In the genomic region with DNA sequence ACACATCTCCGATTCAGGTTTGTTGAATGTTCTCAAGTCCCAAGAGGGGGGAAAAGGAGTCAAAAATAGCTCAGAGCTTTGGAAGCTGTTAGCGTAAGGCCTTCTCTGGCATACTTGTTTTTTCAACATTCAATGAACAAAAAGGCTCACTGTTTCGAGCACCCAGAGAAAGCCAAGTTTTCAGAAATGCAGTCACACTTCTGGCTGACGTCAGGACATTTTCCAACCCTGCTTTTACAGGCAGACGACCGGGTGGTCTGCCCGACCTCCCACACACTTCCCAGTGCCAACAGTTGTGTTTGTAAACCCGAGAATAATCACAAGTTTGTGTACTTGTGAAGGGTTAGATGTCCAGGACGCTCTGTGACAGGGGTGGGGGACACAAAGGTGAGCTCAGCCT, we compare ENCODE assay signal across 14 mouse cellular contexts.
DNase-seq lines count a peak whose midpoint lies in the region; ATAC-seq lines count a peak whose summit lies in the region.
"Had no signal": no experiment of that assay in that cellular context is flagged by ENCODE, and none has a peak within 500 bp of the region (broad histone marks: within the 10 kb centered on the region; RNA-seq: fewer than 3 reads in every experiment).

No protein-coding gene starts in this region.

- no peaks in the 10 kb centered on the region for H3K36me3 ChIP-seq in heart, embryonic 14.5 days (ENCODE audit: control insufficient read depth, insufficient read depth, low read length)
- H3K36me3 ChIP-seq in limb, embryonic 11.5 days (ENCODE audit: control insufficient read depth, insufficient read depth, low read length), result no peaks in the 10 kb centered on the region
- H3K36me3 ChIP-seq in limb, embryonic 10.5 days, result no peaks in the 10 kb centered on the region
- no peaks in the 10 kb centered on the region for H3K36me3 ChIP-seq in stomach, embryonic 16.5 days (ENCODE audit: control insufficient read depth, insufficient read depth, low read length)
- H3K36me3 ChIP-seq: kidney, embryonic 15.5 days had no signal

- no peak overlapping the region for H3K4me3 ChIP-seq in heart, embryonic 14.5 days (ENCODE audit: control insufficient read depth in 1 of 2, insufficient read depth in 1 of 2, low read depth in 1 of 2, low read length in 2 of 2)
- H3K4me3 ChIP-seq in limb, embryonic 11.5 days (ENCODE audit: low read depth, low read length), result no peak overlapping the region
- H3K4me3 ChIP-seq in limb, embryonic 10.5 days, result no peak overlapping the region
- H3K4me3 ChIP-seq in stomach, embryonic 16.5 days (replicated peaks; ENCODE audit: low read length), result no peak overlapping the region
- H3K4me3 ChIP-seq: kidney, embryonic 15.5 days; left cerebral cortex, adult 2 months had no signal

- peaks cover 0 to 6% of the 10 kb centered on the region in 2 experiments; a peak in 2 of 4 replicates for H3K4me1 ChIP-seq in heart, embryonic 14.5 days (ENCODE audit: control insufficient read depth in 2 of 2, insufficient read depth in 2 of 2, low read length in 2 of 2)
- peaks cover 6% of the 10 kb centered on the region; the same call in 1 of the 2 replicates for H3K4me1 ChIP-seq in limb, embryonic 11.5 days (ENCODE audit: control insufficient read depth, insufficient read depth, low read length)
- 0 out of 2 replicates have a peak, but pooled peaks cover 10% of the 10 kb centered on the region for H3K4me1 ChIP-seq in limb, embryonic 10.5 days
- H3K4me1 ChIP-seq in stomach, embryonic 16.5 days (ENCODE audit: control insufficient read depth, insufficient read depth, low read length), result no peaks in the 10 kb centered on the region

- 57% methylated on average over 9 of the region's 9 CpGs for WGBS in heart, embryonic 14.5 days
- WGBS in limb, embryonic 11.5 days, result 61% methylated on average over 9 of the region's 9 CpGs
- 76% methylated on average over 9 of the region's 9 CpGs for WGBS in limb, embryonic 10.5 days
- WGBS in stomach, embryonic 16.5 days, result 34% methylated on average over 9 of the region's 9 CpGs

- no peak overlapping the region for H3K4me2 ChIP-seq in heart, embryonic 14.5 days (ENCODE audit: low read length)
- H3K4me2 ChIP-seq in limb, embryonic 11.5 days (ENCODE audit: low read depth, severe bottlenecking), result no peak overlapping the region
- no peak overlapping the region for H3K4me2 ChIP-seq in stomach, embryonic 16.5 days (ENCODE audit: low read depth, low read length)
- H3K4me2 ChIP-seq: kidney, embryonic 15.5 days had no signal

- no peak overlapping the region for H3K9ac ChIP-seq in heart, embryonic 14.5 days (ENCODE audit: low read length)
- H3K9ac ChIP-seq in limb, embryonic 11.5 days (ENCODE audit: low read length), result no peak overlapping the region
- no peak overlapping the region for H3K9ac ChIP-seq in stomach, embryonic 16.5 days (ENCODE audit: low read length)
- H3K9ac ChIP-seq: kidney, embryonic 15.5 days had no signal

- DNase-seq in heart, adult 9 months (ENCODE audit: low spot score in 2 of 2), result no peak
- peak; percentile 34 for DNase-seq in limb, embryonic 11.5 days (ENCODE audit: low spot score)
- DNase-seq in limb, embryonic 10.5 days (ENCODE audit: low spot score), result no peak
- DNase-seq in fibroblast of lung, adult 2 months (ENCODE audit: low read depth), result peak; percentile 76
- DNase-seq in neural tube, embryonic 10.5 days (ENCODE audit: extremely low spot score, low spot score), result no peak
- DNase-seq: adrenal gland, adult 8-10 months; cerebellum, adult 11-12 months; right cerebral cortex, postnatal 4 days; thymus, adult 18-20 months had no signal

- no peaks in the 10 kb centered on the region for H3K9me3 ChIP-seq in heart, embryonic 14.5 days (ENCODE audit: control insufficient read depth, low read length)
- H3K9me3 ChIP-seq in limb, embryonic 11.5 days (ENCODE audit: control insufficient read depth, low read length), result no peaks in the 10 kb centered on the region
- no peaks in the 10 kb centered on the region for H3K9me3 ChIP-seq in limb, embryonic 10.5 days (replicated peaks)
- H3K9me3 ChIP-seq in stomach, embryonic 16.5 days (replicated peaks; ENCODE audit: control insufficient read depth, low read length), result no peaks in the 10 kb centered on the region
- H3K9me3 ChIP-seq: kidney, embryonic 15.5 days had no signal

- ATAC-seq in heart, embryonic 14.5 days (ENCODE audit: insufficient number of reproducible peaks, insufficient read depth, low FRiP score, low read depth), result no peak; the same call in 1 of the 2 replicates
- no peak for ATAC-seq in limb, embryonic 11.5 days (ENCODE audit: insufficient number of reproducible peaks, low FRiP score, low TSS enrichment, low read depth)
- ATAC-seq in stomach, embryonic 16.5 days (ENCODE audit: insufficient read depth, low FRiP score), result peak; percentile 68; the same call in 1 of the 2 replicates
- ATAC-seq: CD4-positive, CD25-positive, alpha-beta regulatory T cell, adult 4 months had no signal

- H3K27me3 ChIP-seq in heart, embryonic 14.5 days (ENCODE audit: control insufficient read depth, insufficient read depth, low read length), result no peaks in the 10 kb centered on the region
- H3K27me3 ChIP-seq in limb, embryonic 11.5 days (ENCODE audit: control insufficient read depth, insufficient read depth, low read length), result no peaks in the 10 kb centered on the region
- no peaks in the 10 kb centered on the region for H3K27me3 ChIP-seq in limb, embryonic 10.5 days (ENCODE audit: low read depth, poor library complexity, severe bottlenecking)
- H3K27me3 ChIP-seq in stomach, embryonic 16.5 days (ENCODE audit: control insufficient read depth, insufficient read depth, low read length), result no peaks in the 10 kb centered on the region
- H3K27me3 ChIP-seq: kidney, embryonic 15.5 days had no signal

- peak overlapping the region; percentile 37 to 73; a peak in 3 of 4 replicates for H3K27ac ChIP-seq in heart, embryonic 14.5 days (replicated peaks in 1 of 2; ENCODE audit: control insufficient read depth in 1 of 2, insufficient read depth in 1 of 2, low read depth in 2 of 2, low read length in 2 of 2)
- no peak overlapping the region for H3K27ac ChIP-seq in limb, embryonic 11.5 days (replicated peaks; ENCODE audit: low read depth, low read length)
- no peak overlapping the region for H3K27ac ChIP-seq in limb, embryonic 10.5 days
- peak overlapping the region; percentile 74 for H3K27ac ChIP-seq in stomach, embryonic 16.5 days (ENCODE audit: low read length)
- H3K27ac ChIP-seq: kidney, embryonic 15.5 days; left cerebral cortex, adult 2 months had no signal

Comparison
In these comparisons a context has a peak if more than half of its experiments do, and no peak if none do; other contexts are left out.
1. DNase-seq: peak in limb, embryonic 11.5 days (single experiment) and fibroblast of lung, adult 2 months (single experiment); none in heart, adult 9 months (0 of 2), limb, embryonic 10.5 days (single experiment) and neural tube, embryonic 10.5 days (single experiment).
2. H3K27ac ChIP-seq: peak in heart, embryonic 14.5 days (2 of 2) and stomach, embryonic 16.5 days (single experiment); none in limb, embryonic 11.5 days (single experiment) and limb, embryonic 10.5 days (single experiment).